Mouse (Mus musculus) right cerebral cortex, postnatal 36 days (tissue): ENCODE measurements around the gene Letm1.
A peak's percentile ranks its signal among the peaks of the same experiment; 100 is the strongest.

Experiments used
- DNase-seq, 2 experiments: peaks; one replicate each; pipeline ENCODE4 v3.0.0; 2022; ENCODE audit warnings: low spot score in 2 of 2, mixed read lengths in 1 of 2

Letm1 gene

DNA sequence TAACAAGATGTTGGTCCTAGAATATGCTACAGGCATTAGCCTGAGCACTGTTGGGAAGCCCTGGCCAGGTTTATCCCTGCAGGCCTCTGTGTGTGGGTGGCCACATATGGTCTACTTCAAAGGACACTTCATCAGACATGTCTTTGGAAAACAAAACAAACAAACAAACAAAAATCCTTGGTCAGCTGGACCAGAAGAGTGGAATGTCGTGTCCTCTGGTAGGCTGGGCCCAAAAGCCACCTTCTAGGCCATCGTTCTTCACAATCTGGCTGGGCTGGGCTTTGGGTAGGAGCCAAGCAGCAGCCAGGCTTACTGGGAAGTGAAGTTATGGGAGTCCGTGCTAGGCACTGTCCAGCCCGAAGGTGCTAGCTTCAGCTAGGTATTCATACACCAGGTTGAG is 75.5 kb downstream of the Letm1 start:
- DNase-seq = no peak

DNA sequence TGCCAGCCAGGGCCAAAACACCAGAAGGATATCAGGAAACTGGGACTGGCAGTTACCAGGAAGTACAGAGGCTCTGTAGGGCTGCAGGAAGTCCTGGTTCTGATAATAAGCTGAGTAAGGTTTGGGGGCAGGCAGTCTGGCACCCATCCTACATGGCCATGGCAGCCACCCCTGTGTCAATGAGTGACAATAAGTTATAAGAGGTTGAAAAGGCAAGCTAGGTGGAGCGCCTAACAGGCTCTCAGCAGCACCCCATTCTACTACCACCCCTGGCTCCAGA is 76.3 kb downstream of the Letm1 start:
- DNase-seq = no peak

DNA sequence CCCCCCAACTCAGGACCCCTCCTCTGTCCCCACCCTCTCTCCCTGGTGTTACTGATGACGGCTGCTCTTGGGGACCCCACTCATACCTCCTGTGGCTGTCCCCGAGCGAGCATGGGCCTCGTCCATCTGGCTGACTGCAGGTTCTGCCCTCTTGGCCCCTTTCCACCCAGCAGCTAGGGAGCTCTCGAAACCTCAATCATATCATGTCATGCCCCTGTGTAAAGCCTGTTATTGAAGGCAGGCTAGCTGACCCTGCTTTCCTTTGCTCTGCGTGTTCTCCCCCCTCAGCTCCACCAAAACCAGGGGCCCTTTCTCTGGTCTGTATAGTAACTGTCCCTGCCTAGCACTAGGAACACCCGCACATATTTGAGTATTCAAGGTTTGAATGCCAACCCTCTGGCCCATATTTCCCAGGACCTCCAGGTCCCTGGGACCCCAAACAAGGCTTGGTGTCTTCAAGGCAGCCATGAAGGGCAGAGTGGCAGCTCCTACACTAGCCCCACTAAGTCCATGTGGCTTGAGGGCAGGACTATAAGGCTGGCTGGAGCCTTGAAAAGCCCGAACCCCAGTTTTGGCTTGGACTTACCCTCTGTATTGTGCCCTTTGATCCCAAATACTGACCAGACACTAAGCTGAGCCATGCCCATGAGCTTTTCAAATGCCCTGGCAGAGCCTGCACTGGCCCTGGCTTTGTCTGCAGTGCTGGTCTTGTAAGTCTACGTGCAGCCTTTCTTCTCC is 76.8 kb downstream of the Letm1 start:
- no peak for DNase-seq

DNA sequence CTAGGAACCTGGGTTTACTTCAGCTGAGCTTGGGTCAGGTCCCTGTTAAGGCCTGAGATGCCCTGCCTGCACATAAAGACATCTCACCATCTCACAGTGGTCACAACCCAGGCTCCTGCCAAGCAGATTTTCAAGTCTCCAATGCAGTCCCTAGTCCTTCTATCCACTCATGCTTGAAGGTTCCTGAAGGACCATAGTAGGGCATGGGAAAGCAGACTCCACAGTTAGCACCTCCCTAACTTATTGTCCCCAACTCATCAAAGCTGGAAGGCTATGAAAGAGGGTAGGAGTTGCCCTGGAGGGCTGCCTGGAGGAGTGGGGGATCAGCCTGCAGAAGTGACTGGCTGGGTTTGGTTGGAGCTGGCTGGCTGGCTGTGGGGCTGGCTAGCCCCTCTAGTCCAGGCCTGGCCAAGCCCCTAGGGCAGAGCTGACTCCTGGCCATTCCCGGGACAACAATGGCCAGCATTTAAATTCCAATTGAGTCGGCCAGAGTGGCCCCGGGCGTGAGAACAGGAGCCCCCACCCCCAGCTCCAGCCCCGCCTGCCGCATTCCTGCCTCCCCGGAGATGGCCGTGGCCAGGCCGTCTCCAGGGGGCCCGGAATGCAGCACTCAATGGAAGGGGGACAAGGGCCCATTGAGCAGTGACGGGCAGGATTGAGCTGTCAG is 77.5 kb downstream of the Letm1 start:
- DNase-seq = peak in 1 of 2 experiments; percentile 47

DNA sequence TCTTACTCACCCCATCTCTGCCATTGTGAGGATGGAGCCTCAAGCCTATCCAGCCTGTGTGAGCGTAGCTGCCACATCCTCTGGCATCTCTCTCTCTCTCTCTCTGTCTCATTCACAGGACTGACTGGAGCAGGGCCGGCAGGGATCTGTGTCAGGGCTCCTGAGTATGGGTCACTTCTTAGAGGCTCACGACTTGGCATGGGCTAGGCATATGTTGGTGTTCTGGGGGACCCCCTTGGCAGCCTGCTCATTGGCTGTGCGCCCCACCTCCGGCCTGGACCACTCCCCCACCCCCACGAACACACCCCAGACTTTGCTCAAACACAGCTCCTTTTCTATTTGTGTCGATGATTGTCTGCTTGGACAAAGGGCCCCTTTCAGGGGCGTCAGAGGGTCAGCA is 78.6 kb downstream of the Letm1 start:
- DNase-seq = no peak

DNA sequence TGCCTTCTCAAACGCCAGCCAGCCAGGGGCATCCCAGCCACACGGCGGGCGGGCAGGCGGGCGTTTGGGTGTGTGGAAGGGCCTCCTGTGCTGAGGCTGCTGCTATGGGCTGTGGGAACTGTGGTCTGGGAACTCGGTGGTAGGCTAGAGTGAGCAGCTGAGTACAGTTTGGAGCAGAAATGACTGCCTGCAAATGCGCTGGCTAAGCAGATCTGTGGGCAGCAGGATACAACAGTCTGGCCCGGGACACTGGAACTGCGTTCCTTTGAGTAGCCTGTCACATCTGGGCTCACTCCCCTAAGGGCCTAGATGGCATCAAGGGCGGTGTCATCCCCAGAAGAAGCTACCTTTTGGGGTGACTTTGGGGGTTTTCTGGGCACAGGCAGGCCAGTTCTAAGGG is 80.8 kb downstream of the Letm1 start:
- no peak for DNase-seq

DNA sequence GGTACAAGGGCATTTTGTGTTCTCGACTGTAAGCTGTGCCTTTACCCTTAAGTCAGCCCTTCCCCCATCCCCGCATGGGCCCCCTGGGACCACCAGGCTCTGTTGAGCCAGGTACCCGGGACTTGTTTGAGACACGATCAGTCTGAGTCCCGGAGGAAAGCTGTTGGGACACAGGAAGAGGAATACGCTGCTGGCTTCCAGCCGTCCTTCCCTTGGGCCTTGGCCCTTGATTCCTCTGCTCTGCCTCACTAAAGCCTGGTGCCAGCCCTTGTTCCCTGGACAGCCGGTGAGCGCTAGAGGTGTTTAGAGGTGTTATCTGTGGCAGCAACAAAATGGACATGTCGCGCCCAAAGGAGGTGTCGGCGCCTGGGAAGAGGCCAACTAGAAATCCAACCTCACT is 82.6 kb downstream of the Letm1 start:
- DNase-seq = no peak

DNA sequence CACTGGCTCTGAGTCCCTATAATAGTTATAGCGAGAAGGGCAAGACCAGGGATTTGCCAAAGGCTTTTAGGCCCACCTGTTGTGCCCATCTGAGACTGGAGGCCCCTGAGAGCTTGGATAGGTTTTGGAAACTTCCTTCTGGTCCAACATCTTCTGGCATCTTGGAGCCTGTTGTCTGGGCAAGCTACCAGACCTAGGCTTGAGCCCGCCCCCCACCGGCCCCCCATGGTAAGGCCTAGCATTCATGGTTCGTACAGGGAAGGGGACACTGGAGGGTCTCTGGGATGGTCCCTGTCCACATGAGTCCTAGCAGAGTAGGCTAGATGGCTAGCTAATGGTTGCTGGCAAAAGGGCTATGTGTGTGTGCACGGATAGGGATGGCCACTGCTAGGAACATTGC is 83.9 kb downstream of the Letm1 start:
- DNase-seq = no peak

DNA sequence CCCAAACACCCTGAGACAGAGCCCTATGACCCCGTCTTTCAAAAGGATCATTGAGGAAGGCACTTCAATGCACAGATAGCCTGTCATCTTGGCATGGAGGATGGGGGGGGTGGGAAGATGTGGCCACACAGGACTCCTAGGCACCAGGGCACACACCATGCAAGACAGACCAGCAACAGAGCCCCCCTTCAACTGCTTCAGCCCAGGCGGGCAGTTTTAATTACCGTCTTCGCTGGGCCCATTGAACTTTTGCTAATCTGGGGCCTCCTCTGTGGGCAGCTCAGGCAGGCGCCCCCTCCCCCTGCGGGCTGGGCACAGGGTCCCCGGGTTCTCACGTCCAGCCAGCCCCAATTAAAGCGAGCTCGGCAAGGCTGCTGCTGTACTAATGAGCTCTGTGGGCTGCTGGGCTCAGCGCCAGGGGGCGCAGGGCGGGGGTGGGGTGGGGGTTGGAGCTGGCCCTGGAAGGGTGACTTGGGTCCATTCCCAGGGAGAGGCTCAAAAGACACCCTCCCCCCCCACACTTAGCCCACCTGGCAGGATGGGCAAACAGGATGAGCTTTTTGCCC is 84.6 kb downstream of the Letm1 start:
- DNase-seq = peak; percentile 44 to 64

DNA sequence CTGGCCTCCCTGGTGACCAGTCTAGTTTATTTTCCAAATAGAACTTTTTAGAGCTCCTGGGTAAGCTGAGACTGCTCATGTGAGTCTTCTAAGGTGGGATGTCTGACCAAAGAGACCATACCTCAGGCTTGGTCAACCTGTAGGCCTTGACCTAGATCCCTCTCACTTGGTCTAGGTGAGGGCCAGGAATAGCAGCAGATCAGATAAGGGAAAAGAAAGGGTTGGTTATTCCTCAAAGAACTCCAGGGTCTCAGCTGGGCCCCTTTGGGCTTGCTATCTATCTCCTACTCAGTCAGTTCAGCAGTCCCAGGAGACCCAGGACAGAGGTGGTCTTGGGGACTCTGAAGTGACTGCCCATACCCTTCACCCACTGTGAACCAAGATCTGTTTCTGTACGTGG is 85.1 kb downstream of the Letm1 start:
- no peak for DNase-seq

DNA sequence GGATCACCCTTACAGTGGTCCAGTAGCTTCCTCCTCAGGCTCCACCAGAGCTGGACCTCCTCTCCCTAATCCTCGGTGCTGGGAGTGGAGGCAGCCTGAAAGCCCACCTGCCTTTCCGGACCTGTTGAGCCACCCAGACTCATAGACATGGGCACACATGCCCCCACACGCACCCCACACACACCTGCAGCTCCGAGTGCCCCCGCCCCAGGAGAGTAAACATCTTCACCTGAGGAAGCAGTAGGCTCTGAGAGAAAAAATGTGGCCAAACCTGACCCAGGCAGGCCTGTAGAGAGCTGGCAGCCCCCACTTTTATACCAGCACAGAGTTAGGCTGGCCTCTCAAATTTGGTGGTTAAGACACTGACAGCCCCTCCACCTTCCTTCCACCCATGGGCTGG is 86.2 kb downstream of the Letm1 start:
- no peak for DNase-seq

DNA sequence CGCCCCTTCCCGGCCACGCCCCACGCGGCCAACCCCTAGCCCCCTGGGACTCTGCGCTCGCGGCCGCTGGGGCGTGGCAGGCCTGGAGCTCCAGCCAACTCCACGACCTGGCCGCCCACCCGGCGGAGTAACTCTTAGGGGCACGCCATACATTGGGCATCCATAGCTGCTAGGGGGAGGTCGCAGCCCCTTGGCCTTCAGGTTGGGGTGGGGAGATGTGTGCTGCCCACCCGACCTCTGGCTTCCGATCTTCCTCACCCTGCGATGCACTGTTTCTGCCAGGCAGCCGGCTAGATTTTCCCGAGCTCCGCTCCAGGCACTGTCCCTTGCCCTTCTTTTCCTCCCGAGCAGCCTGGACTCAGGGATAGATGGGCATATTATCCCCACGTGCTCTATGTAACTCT is 86.9 kb downstream of the Letm1 start:
- DNase-seq = no peak

DNA sequence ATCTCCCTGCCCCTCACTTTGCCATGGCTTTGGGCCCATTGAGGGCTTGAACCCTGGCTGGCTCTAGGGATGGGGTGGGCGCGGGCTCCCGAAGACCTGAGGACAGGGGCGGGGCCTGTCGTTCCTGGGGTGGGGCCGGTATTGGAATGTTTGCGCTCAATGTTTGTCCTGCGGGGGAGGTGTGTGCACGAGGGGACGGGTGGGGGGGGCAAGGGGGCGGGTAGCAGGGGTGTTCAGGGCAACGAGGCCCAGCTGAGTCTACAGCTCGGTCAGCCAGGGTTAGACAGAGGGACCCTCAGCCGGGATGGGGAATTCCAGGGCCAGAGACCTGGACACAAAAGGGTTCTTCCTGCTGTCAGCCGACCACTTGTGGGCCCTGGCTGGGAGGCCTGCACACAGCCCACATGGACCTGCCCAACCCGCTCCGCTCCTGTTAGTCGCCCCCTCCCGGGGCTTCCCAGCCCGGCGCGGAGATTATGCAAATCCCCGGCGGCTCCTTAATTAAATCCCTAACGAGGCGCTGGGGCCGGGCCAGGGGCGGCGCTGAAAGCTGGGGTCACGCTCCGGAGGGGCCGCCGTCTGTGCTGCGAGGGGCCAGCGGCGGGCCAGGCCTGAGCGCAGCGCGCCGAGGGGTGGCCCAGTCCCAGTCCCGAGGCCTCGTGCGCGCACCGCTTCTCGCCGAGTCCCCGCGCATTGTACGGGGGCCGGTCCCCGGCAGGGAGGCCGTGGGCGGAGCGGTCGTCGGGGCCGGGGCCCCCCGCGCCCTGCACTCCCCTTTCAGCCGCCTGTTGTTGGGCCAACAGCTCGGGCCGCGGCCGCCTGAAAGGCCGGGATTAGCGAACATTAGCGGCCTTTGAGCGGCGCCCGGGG is 87.5 kb downstream of the Letm1 start:
- peak in 1 of 2 experiments; percentile 29 for DNase-seq

DNA sequence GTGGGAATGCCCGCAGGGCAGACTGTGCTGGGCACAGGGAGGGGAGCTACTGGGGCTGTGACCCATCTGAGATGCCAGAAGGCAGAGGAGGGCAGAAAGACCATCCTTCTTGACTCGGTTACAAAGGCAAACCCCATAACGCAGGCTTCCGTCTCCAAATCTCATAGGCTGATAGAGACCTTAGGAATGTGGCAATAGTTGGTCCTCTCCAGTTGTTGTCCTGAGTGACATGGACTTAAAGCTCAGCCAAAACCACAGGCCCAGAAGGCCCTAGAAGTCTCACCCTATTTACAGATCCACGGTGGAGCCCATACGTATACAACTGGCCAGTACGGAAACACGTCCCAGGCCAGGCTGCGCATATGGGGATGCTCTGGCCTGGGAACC is 88.2 kb downstream of the Letm1 start:
- no peak for DNase-seq

DNA sequence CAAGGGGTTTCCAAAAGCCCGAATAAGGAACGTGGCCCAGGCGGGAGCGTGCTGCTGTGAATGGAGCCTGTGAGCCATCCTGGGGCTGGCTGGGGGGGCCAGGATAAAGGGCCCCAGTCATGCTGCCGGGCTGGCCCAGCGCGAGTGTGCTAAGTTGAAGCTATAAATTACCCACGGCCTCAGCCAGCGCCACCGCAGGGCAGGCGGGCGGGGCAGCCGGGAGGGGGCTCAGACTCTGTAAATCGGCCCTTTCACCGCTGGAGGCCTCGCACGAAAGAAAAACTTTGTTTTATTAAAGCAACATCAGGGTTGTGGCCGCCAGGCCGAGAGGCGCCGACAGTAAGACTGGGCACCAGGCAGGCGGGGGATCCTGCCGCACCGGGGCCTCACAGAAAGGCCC is 90.2 kb downstream of the Letm1 start:
- DNase-seq = no peak

DNA sequence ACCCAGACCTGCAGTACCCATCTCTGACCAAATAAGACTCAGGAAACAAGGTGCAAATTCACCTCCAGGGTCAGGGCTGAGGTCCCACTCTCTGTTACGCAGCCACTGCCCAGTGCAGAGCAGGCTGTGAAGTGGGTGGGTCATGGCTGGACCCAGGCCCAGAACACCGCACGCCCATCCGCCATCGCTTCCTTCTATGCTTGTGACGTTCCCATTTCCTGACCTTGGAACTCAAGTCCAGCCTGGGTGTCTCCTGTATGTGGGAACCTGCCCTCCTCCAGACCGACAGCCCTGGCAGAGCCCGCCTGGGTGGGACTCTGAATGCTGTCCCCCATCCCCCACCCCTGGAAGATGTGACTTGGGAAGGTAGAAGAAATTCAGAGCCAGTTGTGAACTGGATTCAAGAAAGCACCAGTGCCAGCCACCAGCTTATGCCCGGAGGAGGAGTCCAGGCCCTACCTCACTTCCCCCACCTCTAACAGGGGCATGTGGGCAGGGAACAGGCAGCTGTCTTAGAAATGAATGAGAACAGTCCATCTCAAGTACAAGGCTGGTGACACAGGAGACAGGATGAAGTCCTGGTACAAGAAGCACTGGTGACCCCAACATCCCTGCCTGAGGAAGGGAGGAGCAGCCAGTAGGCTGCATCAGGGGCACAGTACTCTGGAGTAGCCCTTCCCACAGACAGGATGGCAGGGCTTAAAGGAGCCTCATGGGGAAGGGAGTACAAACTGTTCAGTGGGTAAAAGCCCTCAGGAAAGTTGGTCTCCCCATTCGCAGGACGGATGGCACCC is 92.6 kb downstream of the Letm1 start:
- no peak for DNase-seq
